Mouse (Mus musculus): ENCODE results near the gene Tpi1. TPM values are rescaled to one million over a fixed set of nuclear protein-coding genes. Genes with fewer than 3 reads are reported as not detected.

The Tpi1 gene
- total and polyA plus RNA-seq, 3 experiments = 102 to 1,182 (median 440) TPM

DNA sequence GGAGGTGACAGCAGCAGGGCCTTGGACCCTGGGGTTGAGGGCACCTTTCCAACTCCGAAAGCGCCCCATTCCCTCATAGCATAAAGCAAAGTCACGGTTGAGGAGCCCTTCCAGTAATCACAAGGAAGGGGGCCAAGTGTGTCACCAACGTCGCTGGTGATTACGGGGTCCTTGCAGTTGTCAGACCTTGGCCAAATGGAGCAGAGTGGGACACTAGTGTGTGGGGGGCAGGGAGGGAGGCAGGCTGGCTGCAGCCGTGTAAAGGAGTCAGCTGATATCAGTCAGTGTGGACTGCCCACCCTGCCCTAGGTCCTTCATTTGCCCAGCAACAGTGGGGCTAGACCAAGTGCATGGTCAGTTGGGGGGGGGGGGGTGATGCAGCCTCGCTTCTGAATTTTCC lies 352 bp upstream of the Tpi1 start:
- TF ChIP-seq TCF12 (IDR thresholded peaks at IDR 0.05; ENCODE audit: low read depth, low read length) (no peak; the same call in 1 of the 2 replicates), ETS1 (IDR thresholded peaks at IDR 0.05; ENCODE audit: low read depth, low read length) (no peak), JUND (IDR thresholded peaks at IDR 0.05; ENCODE audit: low read depth, low read length) (no peak), CHD1 (IDR thresholded peaks at IDR 0.05; ENCODE audit: low read depth, low read length) (no peak)
- no peaks in the 10 kb centered on the region for H3K9me3 ChIP-seq (replicated peaks; ENCODE audit: insufficient read depth, low read length)
- H3K9ac ChIP-seq (ENCODE audit: control insufficient read depth, low read depth, low read length, poor library complexity, severe bottlenecking) = peak overlapping the region; percentile 73
- H3K27ac ChIP-seq (ENCODE audit: control insufficient read depth, low read depth, low read length) = peak overlapping the region; percentile 32; the same call in 1 of the 2 replicates
- H3K4me3 ChIP-seq (ENCODE audit: control insufficient read depth in 1 of 2, insufficient read depth in 1 of 2, low read depth in 2 of 2, low read length in 2 of 2) = peak overlapping the region; percentile 72 to 78
- H3K79me2 ChIP-seq (ENCODE audit: control insufficient read depth, insufficient read depth, low read length, poor library complexity) = peaks cover 16% of the 10 kb centered on the region
- no peaks in the 10 kb centered on the region for H3K27me3 ChIP-seq (ENCODE audit: control insufficient read depth in 1 of 2, insufficient read depth in 2 of 2, low read length in 2 of 2)
- H3K36me3 ChIP-seq (ENCODE audit: control insufficient read depth in 1 of 2, insufficient read depth in 2 of 2, low read length in 2 of 2) = peaks cover 8 to 11% of the 10 kb centered on the region in 2 experiments
- DNase-seq (ENCODE audit: low read depth, low spot score) = no peak
- H3K4me1 ChIP-seq (ENCODE audit: control insufficient read depth in 1 of 2, insufficient read depth in 2 of 2, low read length in 2 of 2) = peaks cover 0 to 19% of the 10 kb centered on the region in 2 experiments; a peak in 3 of 4 replicates

DNA sequence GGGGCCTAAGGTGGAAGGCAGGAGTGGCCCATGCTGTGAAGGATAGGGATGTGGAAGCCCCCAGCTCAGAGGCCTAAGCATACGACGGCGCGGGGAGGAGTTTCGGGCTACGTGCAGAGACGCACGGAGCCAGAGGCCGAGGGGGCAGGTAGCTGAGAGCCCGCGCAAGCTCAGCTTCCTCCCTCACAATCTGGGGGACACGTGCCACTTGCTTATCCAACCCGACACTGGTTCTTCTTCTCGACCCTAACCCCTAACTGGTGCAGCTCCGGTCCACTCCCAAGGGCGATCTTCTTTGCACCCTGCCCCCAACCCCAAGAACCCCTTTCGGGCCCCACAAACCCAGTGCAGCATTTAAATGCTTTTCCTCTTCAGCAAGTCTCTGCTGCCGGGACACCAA lies 600 bp downstream of the Tpi1 start:
- Histone ChIP-seq H3K36me3 (ENCODE audit: control insufficient read depth in 1 of 2, insufficient read depth in 2 of 2, low read length in 2 of 2) (peaks cover 6 to 11% of the 10 kb centered on the region in 2 experiments), H3K9ac (ENCODE audit: control insufficient read depth, low read depth, low read length, poor library complexity, severe bottlenecking) (peak overlapping the region; percentile 73), H3K27ac (ENCODE audit: control insufficient read depth, low read depth, low read length) (peak overlapping the region; percentile 23), H3K27me3 (ENCODE audit: control insufficient read depth in 1 of 2, insufficient read depth in 2 of 2, low read length in 2 of 2) (no peaks in the 10 kb centered on the region), H3K4me1 (ENCODE audit: control insufficient read depth in 1 of 2, insufficient read depth in 2 of 2, low read length in 2 of 2) (peaks cover 0 to 19% of the 10 kb centered on the region in 2 experiments; a peak in 3 of 4 replicates), H3K79me2 (ENCODE audit: control insufficient read depth, insufficient read depth, low read length, poor library complexity) (peaks cover 19% of the 10 kb centered on the region), H3K9me3 (replicated peaks; ENCODE audit: insufficient read depth, low read length) (no peaks in the 10 kb centered on the region), H3K4me3 (ENCODE audit: control insufficient read depth in 1 of 2, insufficient read depth in 1 of 2, low read depth in 2 of 2, low read length in 2 of 2) (peak overlapping the region; percentile 72 to 78)
- TF ChIP-seq CHD1 (IDR thresholded peaks at IDR 0.05; ENCODE audit: low read depth, low read length) = peak; percentile 44; the same call in 1 of the 2 replicates
- TF ChIP-seq E2F4 (IDR thresholded peaks at IDR 0.05; ENCODE audit: borderline replicate concordance, low read depth, low read length) = peak; percentile 47; the same call in 1 of the 2 replicates
- peak; percentile 77 for TF ChIP-seq NRF1 (IDR thresholded peaks at IDR 0.05; ENCODE audit: insufficient read depth, low read depth, low read length, poor library complexity, severe bottlenecking)
- peak in 1 of 2 experiments; percentile 56; a peak in 2 of 4 replicates for TF ChIP-seq POLR2A (IDR thresholded peaks at IDR 0.05; ENCODE audit: control insufficient read depth in 1 of 2, insufficient read depth in 1 of 2, low read depth in 1 of 2, low read length in 2 of 2, poor library complexity in 1 of 2)
- 0 out of 2 replicates have a peak, but pooled peaks have one; percentile 4 for TF ChIP-seq ETS1 (IDR thresholded peaks at IDR 0.05; ENCODE audit: low read depth, low read length)
- peak; percentile 88 for TF ChIP-seq USF1 (IDR thresholded peaks at IDR 0.05; ENCODE audit: low read depth, low read length)
- 0 out of 2 replicates have a peak, but pooled peaks have one; percentile 14 for TF ChIP-seq TCF12 (IDR thresholded peaks at IDR 0.05; ENCODE audit: low read depth, low read length)
- TF ChIP-seq HCFC1 (IDR thresholded peaks at IDR 0.05; ENCODE audit: low read depth, low read length) = peak; percentile 60
- TF ChIP-seq MXI1 (IDR thresholded peaks at IDR 0.05; ENCODE audit: low read depth, low read length) = peak; percentile 92
- TF ChIP-seq KAT2A (conservative IDR thresholded peaks at IDR 0.05; ENCODE audit: low read depth, low read length) = no peak
- no peak for TF ChIP-seq JUND (IDR thresholded peaks at IDR 0.05; ENCODE audit: low read depth, low read length)
- no peak for TF ChIP-seq CHD2 (IDR thresholded peaks at IDR 0.05; ENCODE audit: low read length)
- TF ChIP-seq USF2 (IDR thresholded peaks at IDR 0.05; ENCODE audit: borderline replicate concordance in 1 of 2, insufficient read depth in 1 of 2, low read depth in 1 of 2, low read length in 2 of 2) = no peak
- peak; percentile 93 for TF ChIP-seq MAX (IDR thresholded peaks at IDR 0.05; ENCODE audit: low read length)
- TF ChIP-seq MYC (IDR thresholded peaks at IDR 0.05; ENCODE audit: low read depth, low read length) = peak; percentile 93
- no peak for TF ChIP-seq ZC3H11A (IDR thresholded peaks at IDR 0.05; ENCODE audit: low read depth, low read length)
- peak; percentile 57 for TF ChIP-seq MAZ (IDR thresholded peaks at IDR 0.05; ENCODE audit: low read depth, low read length)
- TF ChIP-seq SIN3A (IDR thresholded peaks at IDR 0.05; ENCODE audit: low read length) = peak; percentile 39; the same call in 1 of the 2 replicates
- TF ChIP-seq UBTF (IDR thresholded peaks at IDR 0.05; ENCODE audit: borderline replicate concordance, insufficient read depth, low read depth, low read length) = 0 out of 2 replicates have a peak, but pooled peaks have one; percentile 55
- peak; percentile 92 for TF ChIP-seq BHLHE40 (IDR thresholded peaks at IDR 0.05; ENCODE audit: borderline replicate concordance, low read depth, low read length)
- peak; percentile 90 for DNase-seq (ENCODE audit: low read depth, low spot score)
